Mouse (Mus musculus) brain, adult 2 months (tissue): ENCODE measurements around the gene Nudt12.

Experiments used
- DNase-seq: peaks from one replicate; pipeline ENCODE4 v3.0.0; 2011; ENCODE audit warnings: low read depth, low spot score

Nudt12 gene

GRCm38 (mm10) chr17:59013091-59013459 is at the start of gene Nudt12:
Gene Nudt12, minus strand, starts transcription at chr17:59013372.
- DNase-seq = peak; percentile 73

DNA sequence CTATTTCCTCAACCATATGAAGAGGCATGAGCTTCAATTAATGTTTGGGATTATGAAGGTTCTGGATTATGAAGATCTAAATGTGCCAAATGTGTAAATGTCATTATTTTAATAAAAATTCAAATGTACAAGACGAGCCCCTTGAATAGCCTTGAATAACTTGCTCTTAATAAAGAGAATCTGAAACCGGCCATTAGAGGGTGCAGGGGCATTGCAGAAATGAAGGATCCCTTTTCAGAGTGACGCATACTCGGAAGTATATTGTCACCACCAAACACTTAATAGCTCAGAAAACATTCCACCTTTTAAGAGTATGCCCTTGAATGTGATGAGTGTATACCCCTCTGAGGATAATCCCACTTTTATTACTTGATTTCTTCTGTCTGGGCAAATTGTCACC is 40.1 kb upstream of the Nudt12 start:
- DNase-seq = peak; percentile 35

GRCm38 (mm10) chr17:59039754-59040153 is 26.6 kb upstream of the Nudt12 start:
- peak; percentile 68 for DNase-seq

DNA sequence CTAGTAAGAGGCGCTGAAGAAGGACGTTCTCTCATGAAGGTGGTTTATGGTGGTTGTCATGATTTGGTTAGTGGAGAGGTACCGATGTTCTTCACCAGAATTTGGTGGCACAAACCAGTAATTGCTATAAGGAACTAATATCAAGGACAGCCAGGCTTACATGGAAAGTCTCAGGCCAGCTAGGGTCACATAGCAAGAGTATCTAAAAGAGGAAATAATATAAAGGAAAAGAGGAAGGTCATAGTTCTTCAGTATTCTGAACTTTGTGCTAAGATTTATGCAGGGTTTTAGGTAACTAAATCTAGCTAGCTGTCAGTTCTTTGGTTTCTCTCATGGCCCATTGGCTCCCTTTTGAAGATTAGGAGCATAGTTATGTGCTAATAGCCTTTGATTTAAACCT is 20.3 kb upstream of the Nudt12 start:
- no peak for DNase-seq

GRCm38 (mm10) chr17:59026336-59026735 is 13.2 kb upstream of the Nudt12 start:
- DNase-seq = no peak

DNA sequence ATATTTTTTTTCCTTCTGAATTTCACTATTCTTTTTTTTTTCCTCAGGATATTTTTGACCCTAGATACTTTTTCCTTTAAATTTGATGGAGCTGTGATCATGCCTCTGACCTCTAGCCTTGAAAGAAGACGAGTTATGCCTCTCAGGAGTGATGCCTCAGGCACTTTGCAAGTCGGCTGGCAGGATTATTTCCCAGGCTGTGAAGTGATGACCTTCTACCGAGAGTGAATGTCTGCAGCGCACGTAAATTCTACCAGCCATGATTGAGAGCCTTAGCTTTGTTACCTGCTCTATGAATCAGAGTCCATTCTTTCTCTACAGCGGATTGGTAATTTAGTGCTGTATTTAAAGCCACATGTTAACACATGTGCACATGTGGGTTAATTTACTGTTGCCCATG is 11.3 kb upstream of the Nudt12 start:
- no peak for DNase-seq

- no peak for DNase-seq
Observed at GRCm38 (mm10) chr17:59023971-59024370, 10.8 kb upstream of the Nudt12 start.

GRCm38 (mm10) chr17:59018666-59019065 is 5.5 kb upstream of the Nudt12 start:
- no peak for DNase-seq

GRCm38 (mm10) chr17:59012421-59013090 is 616 bp downstream of the Nudt12 start:
- DNase-seq = peak; percentile 16

DNA sequence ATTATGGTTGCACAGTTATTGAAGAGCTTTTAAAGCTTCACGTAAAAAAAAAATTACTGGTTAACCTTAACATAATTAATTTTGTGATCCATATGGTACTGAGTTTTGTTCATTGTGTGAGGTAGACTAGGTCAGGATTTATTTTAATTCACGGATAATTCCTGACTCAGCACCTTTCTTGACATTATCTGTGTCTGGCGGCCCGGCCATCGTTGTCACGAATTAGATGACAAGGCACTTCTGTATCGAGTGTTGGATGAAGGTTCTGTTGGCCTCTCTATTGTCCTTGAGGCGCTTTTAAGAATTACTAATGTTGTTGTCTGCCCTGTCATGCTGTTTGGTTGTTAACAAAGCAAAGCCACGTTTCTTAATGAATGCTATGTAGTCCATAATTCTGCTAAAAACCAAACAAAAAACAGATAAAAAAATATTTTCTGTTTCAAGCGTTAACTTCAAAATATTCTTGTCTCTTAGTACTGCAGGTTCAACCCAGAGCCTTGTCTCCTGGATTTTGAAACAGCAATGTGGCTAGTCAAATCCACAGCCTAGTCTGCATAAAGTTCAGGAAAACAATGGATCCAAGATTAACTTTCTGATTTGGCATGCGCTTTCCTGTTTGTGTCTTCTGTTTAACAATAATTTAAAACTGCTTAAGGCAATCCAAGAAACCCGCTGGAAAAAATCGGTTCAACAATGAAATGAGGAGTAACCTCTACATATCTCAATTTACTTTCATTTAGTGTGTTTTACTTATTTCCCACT is 1.4 kb downstream of the Nudt12 start:
- DNase-seq = no peak

GRCm38 (mm10) chr17:58991275-58991674 is 21.9 kb downstream of the Nudt12 start, which contains the start of gene Pdzph1:
Gene Pdzph1, minus strand, starts transcription at chr17:58991375.
- no peak for DNase-seq

- DNase-seq = no peak
Observed at GRCm38 (mm10) chr17:58973237-58973636, 39.9 kb downstream of the Nudt12 start.

DNA sequence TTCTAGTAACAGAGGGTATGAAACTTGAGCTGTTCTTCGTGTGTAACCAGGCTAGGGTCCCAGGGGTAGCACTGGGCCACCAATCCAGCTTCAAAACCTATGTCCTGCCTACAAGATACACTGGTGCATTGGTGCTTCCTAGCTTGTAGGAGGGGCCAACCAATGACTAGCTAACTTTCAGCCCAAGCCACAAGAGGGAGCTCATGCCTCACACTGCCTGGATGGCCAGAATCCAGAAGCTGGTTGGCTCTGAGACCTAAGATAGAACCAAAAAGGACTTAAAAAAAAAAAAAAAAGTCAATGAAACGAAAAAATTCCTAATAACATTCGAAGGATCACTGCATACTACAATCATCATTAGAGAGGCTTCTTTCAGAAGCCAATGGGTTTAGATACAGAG is 53.3 kb downstream of the Nudt12 start:
- DNase-seq = peak; percentile 62

DNA sequence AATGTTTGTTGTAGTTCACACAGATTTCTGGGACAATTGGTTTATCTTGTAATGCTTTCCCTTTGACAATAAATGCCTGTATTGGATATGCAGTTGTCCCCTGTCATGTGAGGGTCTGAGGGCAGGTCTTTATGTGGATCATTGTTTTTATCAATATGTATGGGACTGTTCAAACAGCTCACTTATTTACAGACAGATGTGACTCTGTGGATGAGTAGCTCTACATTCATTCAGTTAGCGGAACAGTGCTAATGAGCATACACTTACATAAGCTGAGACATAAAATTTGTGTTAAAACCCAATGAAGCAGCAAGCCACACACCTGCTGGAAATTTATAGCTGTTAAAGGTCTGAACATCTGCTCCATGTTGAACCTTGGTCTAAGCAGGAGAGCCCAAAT is 56.1 kb downstream of the Nudt12 start:
- DNase-seq = no peak
